Mouse (Mus musculus): ENCODE data around the gene Tppp.

GRCm38 (mm10) chr13:74010678-74011077 lies 1.5 kb downstream of the Tppp start:
- TF ChIP-seq CTCF (IDR thresholded peaks at IDR 0.05; ENCODE audit: low read depth, low read length): no peak
- no peak for TF ChIP-seq POLR2A (IDR thresholded peaks at IDR 0.05; ENCODE audit: insufficient read depth, low read length)
